Mouse (Mus musculus) Muller cell, postnatal 12 days (primary cell): ENCODE data around the gene Lrrc71.

Experiments used
- DNase-seq: peaks from one replicate; pipeline ENCODE4 v3.0.0-alpha.2; 2015; ENCODE audit errors: inconsistent ontology term

Lrrc71 gene

DNA sequence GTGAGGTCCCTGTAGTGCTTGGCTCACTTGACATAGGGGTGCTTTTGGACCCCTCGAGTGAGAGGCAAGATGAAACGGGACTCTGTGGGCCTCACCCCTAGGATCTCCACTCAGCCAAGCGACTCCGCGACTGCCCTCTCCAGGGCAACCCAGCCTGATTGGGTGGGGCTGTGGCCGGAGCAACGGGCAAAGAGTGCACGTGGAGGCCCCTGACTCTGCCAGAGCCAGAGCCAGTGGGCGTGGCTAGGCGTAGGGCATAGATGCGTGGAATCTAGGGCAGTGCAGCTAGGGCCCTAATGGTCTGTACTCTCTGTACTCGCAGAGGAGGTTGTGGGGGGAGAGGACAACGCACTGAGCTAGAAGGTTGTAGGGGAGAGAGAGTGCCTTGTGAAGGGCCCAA lies at the start of gene Lrrc71:
Gene Lrrc71, minus strand, starts transcription at position 195 of the 400 bp plus-strand sequence.
- DNase-seq: peak; percentile 33

DNA sequence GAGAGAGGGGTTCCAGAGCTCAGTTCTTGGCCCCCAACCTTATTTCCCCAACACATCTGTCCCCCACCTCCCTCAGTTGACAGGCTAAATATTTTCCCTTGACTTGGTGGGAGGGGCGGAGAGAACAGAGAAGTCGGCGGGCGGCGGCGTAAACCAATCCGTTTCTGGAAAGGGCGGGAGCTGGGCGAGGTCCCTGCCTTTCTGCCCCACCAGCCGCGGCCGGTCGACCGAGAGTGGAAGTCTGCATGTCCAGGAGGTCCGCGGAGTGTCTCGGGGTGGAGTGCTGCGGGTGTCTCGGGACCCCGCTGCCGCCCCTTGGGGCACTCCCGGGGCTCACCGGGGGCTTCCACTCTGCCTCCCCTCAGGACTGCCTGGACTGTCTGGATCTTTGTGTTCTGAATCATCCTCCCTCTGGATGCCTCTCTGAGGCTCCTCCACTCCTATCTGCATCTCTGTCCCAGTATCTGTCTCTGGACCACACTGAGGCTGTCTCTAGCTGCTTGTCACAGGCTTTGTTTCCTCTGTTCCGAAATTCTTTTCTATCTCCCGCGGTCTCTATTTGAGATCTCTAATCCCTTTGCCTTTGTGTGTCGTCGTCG lies 48.4 kb upstream of the Lrrc71 start, which contains the start of gene Insrr:
Gene Insrr, plus strand, starts transcription at position 216 of the 599 bp plus-strand sequence.
- DNase-seq: peak; percentile 63

DNA sequence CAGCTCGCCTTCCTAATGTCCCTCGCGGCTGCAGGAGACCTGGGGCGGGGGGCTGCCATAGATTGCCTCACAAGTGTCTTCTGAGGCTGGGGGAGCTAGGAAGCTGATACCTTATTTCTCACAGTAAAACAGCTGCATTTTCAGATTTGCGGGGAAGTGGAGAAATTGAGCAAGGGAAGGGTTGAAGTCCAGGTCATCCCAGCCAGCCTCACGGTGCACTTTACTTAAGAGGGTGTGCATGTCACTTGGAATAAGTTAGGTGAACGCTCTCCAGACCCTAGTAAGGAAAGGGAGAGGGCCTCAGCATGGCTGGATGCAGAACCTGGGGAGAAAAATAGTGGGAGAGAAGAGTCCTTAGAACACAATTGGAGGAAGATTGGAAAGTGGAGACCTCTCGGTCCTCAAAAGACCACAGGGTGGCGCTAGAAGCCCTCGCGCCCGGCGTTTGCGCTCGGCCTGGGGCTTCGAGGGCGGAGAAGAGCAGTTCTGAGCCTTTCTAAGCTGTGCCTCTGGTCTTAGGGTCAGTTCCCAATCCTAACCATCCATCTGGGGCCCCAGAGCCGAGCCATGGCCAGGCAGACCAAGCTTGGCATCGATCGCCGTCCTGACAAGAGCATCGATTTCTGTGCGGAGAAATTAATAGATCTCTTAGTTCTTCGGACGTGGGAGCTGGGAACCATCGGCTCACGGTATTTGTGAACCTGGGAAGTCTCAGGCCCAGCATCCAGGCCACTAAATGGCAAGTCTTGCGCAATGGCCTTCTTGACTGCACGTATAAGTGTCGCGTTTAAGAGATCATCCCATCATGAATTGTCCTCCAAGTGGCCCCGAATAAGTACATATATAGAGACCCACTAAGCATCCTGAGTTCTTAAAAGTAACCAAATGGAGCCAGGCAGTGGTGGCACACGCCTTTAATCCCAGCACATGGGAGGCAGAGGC lies 47.2 kb upstream of the Lrrc71 start:
- DNase-seq: peak; percentile 57

DNA sequence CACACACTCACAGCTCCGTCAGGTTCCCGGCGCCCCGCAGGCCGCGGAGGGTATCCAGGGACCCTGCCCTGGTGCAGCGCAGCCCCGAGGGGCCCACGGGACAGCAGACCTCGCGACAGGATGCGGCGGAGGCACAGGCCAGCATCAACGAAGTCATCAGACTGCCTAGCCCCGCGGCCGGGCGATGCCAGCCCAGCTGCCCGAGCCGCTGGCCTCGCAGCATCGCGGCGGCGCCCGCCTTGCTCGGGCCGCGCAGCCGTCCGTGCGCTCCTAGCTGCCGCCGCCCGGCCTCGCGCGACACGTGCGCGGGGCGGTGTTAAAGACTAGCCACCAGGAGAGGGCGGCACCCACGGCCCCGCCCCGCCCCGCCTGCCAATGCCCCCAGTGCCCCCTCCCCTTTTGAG lies 46.5 kb upstream of the Lrrc71 start, which contains the start of gene Ntrk1:
Gene Ntrk1, minus strand, starts transcription at position 241 of the 404 bp plus-strand sequence.
- peak; percentile 45 for DNase-seq

DNA sequence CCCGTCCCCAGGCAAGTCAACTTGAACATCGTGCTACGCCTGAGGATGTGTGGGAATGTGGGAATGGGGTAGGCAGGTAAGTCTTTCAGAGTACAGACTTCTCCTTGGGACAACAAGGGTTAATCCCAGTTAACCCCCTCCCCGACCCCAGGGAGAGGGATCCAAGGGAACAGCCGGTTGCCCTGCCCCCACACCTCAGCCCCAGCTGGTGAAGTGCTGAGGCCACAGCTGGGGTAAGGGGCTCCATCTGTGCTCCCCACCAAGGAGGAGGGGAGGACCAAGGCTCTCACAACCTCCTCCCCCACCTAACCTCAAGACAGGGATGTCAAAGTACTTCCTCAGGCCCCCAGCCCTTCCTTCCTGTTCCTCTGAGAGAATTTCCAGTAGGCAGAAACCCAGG lies 41.3 kb upstream of the Lrrc71 start:
- no peak for DNase-seq

DNA sequence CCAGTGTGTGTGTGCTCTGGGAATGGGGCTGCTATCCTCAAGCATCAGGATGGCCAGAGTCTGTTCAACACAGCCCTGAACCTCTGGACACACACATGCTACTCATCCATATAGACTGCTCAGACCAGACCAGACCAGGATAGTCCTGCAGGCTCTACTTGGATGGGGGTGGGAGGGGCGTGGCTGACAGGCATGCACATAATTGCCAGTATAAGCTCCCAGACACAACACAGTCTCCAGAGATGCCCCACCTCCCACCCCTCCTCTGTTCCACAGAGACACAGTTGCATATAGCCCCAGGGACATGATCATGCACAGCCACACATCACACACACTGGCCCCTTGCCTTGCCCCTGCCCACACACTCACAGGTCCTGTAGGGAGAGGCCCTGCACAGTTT lies 40.8 kb upstream of the Lrrc71 start:
- DNase-seq: no peak

DNA sequence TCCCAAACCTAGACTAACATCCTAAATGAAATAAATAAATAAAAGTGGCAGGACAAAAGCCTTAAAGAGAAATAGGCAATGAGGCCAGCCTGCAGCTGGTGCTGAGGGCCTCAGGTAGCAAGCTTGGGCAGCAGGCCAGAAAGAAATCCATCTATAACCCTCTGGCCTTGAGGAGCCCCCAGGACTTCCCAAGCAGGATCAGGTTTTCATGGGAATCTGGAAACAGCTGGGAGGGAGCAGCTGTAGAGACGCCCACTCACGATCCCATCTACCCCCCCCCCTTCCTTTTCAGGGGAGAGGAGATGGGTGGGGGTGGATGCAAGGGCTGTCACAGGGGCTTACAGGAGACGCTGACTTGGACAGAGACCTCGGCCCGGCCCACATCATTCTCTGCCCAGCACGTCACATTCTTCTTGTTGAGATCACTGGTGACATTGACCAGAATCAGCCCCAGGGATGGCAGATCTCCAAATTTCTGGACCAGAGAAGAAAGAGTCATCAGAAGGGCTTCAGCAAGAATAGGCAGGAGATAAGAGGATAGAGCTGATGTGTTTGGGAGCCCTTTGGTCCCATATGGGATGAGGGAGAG lies 37.3 kb upstream of the Lrrc71 start:
- DNase-seq: peak; percentile 51

DNA sequence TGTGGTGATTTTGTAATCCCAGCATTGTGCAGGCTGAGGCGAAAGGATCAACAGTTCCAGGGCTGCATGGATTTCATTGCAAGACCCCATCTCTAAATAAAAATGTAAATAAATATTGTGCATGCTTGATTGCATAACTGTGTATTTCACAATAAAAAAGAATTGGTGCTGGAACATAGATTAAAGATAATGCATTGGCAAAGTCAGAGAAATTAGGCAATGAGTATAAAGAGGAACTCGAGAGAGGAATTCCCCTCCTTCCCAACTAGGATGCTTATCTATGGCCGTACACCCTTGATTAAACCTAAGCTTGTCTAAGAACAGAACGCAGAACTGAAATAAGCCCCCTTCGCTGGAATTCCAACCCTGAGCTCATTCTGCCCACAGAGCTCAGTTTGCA lies 36.7 kb upstream of the Lrrc71 start:
- no peak for DNase-seq

DNA sequence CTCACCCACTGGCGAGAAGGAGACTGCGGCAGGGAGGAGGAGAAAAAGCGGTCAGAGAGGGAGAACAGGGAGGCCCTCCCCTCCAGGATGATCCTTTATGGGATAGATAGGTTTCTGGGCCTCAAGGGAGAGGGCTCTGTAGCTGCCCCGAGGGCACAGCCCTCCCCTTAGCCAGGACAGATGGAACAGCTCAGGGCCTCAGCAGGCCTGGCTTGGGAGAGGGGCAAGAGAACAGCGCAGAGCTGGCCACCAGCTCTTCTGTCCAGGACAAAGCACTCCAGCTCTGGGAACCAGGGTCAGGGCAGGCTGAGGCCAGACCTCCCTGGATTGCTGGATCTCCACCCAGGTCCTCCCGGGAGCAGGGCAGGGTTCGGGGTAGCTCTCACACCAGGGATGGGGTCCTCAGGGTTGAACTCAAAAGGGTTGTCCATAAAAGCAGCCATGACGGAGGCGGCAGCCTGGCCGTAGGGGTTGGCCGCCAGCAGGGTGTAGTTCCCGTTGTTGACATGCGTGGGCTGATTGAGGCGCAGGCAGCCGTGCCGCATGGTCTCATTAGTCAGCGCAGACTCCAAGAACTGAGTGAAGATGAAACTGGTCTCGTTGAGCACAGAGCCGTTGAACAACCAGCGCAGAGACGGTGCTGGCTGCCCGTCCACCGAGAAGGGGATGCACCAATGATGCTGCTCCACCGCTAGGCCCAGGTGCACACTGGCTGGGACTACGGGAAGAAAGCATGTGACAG lies 35.0 kb upstream of the Lrrc71 start:
- DNase-seq: no peak

DNA sequence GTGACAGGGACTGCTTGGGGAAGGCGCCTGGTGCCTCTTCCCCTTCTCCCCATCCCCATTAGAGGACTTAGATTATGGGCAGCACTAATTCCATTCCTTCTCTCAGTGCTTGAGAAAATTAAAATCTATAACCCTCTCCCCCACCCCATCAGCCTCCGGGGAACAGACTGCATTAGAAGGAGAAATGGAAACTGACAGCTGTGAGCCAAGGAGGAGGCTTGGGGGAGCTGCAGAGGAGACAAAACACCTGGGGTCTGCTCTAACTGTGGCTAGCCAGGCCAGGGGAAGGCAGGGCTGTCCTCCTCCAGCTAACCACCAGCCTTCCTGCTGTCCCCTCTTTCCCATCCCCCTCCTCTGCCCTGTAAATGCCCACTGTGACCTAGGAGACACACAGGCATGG lies 30.7 kb upstream of the Lrrc71 start:
- DNase-seq: no peak

DNA sequence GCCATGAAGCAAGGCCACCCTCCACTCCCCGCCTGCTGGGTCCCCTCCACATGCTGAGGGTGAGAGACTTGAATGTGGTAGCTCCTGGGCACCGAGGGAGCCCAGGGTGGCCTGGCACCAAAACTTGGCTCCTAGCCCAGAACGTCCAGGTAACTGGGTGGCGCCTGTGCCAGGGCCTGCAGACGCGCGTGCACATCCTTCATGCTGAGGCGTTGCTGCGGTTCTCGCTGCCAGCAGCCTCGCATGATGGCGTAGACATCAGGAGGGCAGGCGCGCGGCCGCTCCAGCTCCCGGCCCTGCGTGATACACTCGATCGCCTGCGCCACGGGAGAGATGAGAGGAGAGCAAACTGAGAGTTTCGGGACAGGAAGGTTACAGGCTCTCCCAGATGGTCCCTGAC lies 29.9 kb upstream of the Lrrc71 start:
- no peak for DNase-seq

DNA sequence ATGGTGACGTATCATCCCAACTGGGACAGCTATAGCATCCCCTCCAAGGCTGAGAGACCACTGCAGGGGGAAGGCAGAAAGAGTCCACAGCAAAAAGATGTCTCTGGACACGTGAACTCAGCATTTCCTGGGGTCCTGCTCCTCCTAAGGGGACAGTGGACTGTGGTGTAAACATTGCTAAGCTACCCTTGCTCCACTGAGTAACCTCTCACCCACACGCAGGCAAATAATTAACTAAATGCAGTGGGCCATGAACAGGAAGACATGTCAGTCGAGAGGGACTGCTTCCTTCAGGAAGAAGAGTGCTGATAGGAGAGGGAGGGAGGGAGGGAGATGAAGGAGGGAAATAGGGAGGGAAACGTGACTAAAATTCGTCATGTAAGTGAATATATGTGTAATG lies 22.7 kb upstream of the Lrrc71 start:
- DNase-seq: no peak

DNA sequence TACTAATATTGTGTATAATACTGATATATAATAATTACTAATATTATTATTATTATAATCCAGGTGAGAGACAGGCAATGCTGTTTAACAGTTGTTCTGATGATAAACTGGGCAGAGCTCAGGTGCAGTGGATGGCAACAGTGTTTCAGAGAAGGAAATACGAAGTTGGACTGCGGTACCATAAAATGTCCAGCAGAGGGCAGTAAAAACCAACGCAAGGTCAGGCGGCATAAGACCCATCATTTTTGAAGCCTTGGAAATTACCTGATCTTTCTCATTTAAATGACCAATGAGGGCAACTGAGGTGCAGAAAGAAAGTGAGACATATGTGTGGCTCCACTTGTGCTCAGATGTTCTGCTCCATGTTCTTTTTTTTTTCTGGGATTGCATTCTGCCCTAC lies 21.9 kb upstream of the Lrrc71 start:
- DNase-seq: no peak

DNA sequence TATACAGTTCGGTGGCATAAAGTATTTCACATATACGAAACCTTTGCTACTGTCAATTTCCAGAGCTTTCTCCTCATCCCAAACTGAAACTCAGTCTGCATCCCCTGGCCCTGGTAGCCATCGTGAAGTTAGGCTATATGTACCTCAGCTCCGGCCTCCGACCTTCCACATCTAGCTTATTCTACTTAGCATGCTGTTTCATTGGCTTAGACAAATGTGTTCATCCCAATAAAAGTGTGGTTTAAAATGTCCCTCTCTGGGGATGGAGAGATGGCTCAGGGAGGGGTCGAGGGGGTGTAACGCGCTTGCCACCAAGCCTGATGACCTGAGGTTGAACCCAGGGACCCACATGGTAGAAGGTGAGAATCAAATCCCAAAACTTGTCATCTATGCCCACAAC lies 21.1 kb upstream of the Lrrc71 start:
- DNase-seq: no peak

DNA sequence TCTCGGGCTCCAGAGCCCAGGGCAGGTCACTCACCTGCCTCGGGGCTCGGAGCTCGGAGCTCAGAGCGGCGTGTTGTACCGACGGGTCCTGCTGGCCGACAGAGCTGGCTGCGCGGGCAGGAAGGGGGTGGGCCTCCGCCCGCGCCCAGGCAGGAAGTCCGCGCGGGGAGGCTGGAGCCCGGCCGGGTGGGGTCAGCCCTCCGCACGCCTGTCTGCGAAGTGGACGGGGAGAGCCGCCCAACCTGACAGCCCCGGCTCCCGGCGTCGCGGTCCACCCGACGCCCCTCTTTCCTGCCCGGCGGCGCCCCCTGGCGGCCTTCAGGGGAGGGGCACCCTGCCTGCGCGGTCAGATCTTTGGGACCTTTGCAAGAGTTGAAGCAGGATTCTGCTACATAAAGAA lies 20.4 kb upstream of the Lrrc71 start:
- DNase-seq: peak; percentile 88

DNA sequence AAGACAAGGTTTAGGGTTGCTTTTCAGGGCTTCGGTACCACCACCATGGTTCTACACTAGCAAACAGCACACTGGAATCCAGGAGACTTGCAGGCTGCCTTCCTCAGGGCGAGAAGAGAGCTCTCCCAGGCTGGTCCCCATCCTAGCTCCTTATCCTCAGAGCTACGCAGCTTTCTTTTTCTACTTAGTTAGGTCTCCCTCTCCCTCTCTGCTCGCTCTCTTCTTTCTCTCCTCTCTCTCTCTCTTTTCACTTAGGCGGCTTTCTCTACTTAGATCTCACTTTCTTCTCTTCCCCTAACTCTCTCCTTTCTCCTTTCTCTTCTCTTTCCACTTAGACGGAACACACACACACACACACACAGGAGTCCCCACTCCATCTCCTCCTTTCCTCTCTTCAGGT lies 20.0 kb upstream of the Lrrc71 start:
- DNase-seq: no peak

DNA sequence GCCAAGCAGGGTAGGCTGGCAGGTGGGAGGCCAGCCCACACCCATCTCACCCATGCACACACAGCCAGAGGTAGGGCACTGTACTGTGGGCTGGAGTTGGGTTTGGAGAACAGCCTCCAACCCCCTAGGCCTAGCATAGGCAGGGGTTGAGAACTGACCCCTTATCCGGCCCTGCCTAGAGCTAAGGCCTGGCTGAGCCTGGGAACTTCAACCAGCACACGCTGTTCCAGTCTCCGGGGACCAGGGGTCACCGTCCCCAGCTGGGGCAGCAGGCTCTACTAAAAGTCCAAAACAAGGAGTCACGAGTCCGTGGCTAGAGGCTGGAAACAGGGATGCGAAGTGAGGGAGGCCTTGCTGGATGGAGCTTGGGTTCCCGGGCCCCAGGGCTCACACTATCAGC lies 19.3 kb upstream of the Lrrc71 start:
- DNase-seq: no peak

DNA sequence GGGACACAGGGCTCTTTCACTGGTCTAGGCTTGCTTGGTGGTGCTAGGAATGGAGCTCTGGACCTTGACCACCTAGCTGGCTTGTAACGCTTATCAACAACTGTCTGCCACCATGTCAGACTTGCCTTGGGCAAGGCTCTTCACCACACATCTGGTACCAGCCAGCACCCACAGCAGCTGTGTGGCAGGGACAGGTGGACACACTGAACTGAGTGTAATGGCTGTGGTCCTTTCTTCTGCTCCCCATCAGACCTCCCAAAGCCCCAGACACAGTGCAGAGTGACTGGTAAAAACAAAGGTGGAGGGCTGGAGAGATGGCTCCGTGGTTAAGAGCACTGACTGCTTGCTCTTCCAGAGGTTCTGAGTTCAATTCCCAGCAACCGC lies 17.9 kb upstream of the Lrrc71 start:
- DNase-seq: no peak

DNA sequence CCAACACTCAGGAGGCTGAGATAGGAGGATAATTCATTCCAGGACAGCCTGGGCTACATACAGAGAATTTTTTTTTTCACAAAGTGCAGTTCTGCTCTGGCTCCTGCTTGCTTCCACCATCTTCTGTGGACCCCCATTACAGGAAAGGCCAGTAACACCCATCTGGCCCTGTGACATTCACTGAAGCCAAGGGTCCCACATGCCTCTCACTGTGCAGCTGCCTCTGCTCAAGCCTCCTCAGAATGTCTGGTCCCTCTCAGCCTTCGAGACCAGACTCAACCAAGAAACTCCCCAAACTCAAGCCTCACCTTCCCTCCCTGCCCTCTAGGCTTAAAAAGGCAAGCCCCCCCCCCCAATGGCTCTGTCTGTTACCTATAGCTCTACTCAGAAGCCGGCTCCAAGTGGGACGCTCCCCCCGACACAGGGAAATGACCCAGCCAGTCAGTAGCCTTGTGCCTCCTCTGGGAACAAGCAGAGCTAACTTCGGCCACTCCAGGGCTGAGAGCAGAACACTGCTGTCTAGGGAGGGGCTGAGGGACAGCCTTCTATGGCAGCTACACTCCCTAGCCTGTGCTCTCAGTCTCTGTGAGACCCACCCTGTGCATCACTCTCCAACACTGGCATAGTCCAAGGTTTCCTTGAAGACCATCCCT lies 17.3 kb upstream of the Lrrc71 start:
- no peak for DNase-seq

DNA sequence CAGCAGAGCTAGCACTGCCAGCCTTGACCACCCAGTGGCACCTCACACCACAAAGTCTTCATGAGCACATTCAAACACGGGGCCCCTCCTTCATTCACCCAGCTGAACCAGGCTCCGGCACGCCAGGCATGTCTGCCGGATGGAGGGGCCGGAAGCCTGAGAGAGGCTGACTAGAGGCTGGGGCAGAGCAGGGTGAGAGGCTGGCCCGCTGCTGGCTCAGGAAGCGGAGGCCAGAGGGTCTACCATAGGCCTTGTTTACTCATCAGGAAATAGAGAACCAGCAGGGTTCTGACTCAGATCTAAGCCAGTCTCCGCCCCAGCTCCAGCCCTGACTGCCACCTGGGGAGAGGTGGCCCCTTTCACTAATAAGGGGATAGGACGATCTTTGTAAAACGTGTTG lies 16.7 kb upstream of the Lrrc71 start:
- peak; percentile 65 for DNase-seq

DNA sequence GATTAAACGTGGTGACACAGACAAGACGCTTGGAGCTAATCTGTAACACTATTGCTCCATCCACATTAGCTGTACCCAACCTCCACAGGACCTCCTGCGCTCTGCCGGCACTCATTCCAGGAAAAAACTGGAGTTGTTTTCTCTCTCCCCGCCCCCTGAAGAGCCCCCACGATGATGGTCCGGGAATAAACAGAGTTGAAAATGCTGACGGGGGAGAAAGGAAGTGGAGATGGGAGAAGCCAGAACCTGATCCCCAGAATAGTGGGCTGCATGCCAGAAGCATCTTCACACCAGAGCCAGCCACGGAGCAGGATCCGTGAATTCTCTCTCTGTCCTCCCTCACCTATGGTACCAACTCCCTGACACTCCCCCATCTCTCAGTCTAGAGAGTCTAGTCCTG lies 16.1 kb upstream of the Lrrc71 start:
- DNase-seq: peak; percentile 25
